Mouse (Mus musculus) midbrain, embryonic 15.5 days (tissue): Measurements from ENCODE around the gene Oosp3. TPM values are rescaled to one million over a fixed set of nuclear protein-coding genes. Genes with fewer than 3 reads are reported as not detected.

ENCODE experiments used
- ATAC-seq: fragments of 200-750 bp; cut with Nextera tagmentation; replicated peaks from 2 replicates; pipeline ENCODE4 v1.8.0; 2017; ENCODE audit warnings: moderate TSS enrichment
- H3K27ac ChIP-seq: fragments of 300-500 bp; sonication (generic); 2 replicates; pipeline ENCODE4 v1.5.1; 2015; ENCODE audit warnings: mild to moderate bottlenecking, inconsistent platforms
- H3K27me3 ChIP-seq: fragments of 300-500 bp; sonication (generic); replicated peaks from 2 replicates; pipeline ENCODE4 v1.6.1; 2015; ENCODE audit warnings: inconsistent platforms
- H3K36me3 ChIP-seq: fragments of 300-500 bp; sonication (generic); replicated peaks from 2 replicates; pipeline ENCODE4 v1.6.1; 2015; ENCODE audit warnings: inconsistent platforms
- H3K4me1 ChIP-seq: fragments of 300-500 bp; sonication (generic); 2 replicates; pipeline ENCODE4 v1.6.1; 2015; ENCODE audit warnings: inconsistent platforms
- H3K4me2 ChIP-seq: fragments of 300-500 bp; sonication (generic); 2 replicates; pipeline ENCODE4 v1.6.1; 2015; ENCODE audit warnings: inconsistent platforms, mild to moderate bottlenecking, moderate library complexity
- H3K4me3 ChIP-seq: fragments of 300-500 bp; sonication (generic); 2 replicates; pipeline ENCODE4 v1.5.1; 2015; ENCODE audit warnings: mild to moderate bottlenecking, inconsistent platforms
- H3K9ac ChIP-seq: fragments of 300-500 bp; sonication (generic); 2 replicates; pipeline ENCODE4 v1.6.1; 2015; ENCODE audit warnings: mild to moderate bottlenecking, inconsistent platforms
- H3K9me3 ChIP-seq: fragments of 300-500 bp; sonication (generic); 2 replicates; pipeline ENCODE4 v1.6.1; 2016; ENCODE audit warnings: inconsistent platforms
- WGBS: fragments of 180-500 bp; shearing (Covaris S2); methylation state at CpG from one replicate; pipeline ENCODE4 v1.1.7; 2015; ENCODE audit warnings: mixed read lengths; 5-methylcytosine and 5-hydroxymethylcytosine counted together
- polyA plus RNA-seq: library from polyadenylated mRNA; unstranded; fragments of >200 nt; fragmentation: Nextera tagmentation; extraction: Ambion mirVana; gene quantifications from 2 replicates; pipeline ENCODE4 v1.2.1, GENCODE M21; 2015

The Oosp3 gene
- not detected in 2 replicates for polyA plus RNA-seq

- H3K9me3 ChIP-seq: no peaks in the 10 kb centered on the region
- H3K27me3 ChIP-seq: no peaks in the 10 kb centered on the region
- ATAC-seq: no peak
- H3K4me3 ChIP-seq: no peak within 1 kb of the TSS
- H3K36me3 ChIP-seq: no peaks in the 10 kb centered on the region
- WGBS: 85% methylated on average over 2 of the region's 2 CpGs
- H3K4me2 ChIP-seq: no peak within 1 kb of the TSS
- no peak within 1 kb of the TSS for H3K9ac ChIP-seq
- H3K4me1 ChIP-seq: no peaks in the 10 kb centered on the region
- H3K27ac ChIP-seq: no peak within 1 kb of the TSS
Measured at GRCm38 (mm10) chr19:11696755-11697154, at the start of gene Oosp3. Gene Oosp3 (plus strand): TSS chr19:11697055.

- ATAC-seq: peak; percentile 72; the same call in 1 of the 2 replicates
- Histone ChIP-seq H3K9me3 (no peaks in the 10 kb centered on the region), H3K27ac (no peak overlapping the region), H3K27me3 (no peaks in the 10 kb centered on the region), H3K4me1 (no peaks in the 10 kb centered on the region), H3K4me3 (no peak overlapping the region), H3K4me2 (no peak overlapping the region), H3K9ac (no peak overlapping the region), H3K36me3 (no peaks in the 10 kb centered on the region)
- WGBS: 75% methylated on average over 4 of the region's 4 CpGs
Measured at GRCm38 (mm10) chr19:11649564-11649963, 47.3 kb upstream of the Oosp3 start.

GRCm38 (mm10) chr19:11659142-11659541, 37.7 kb upstream of the Oosp3 start:
- H3K4me1 ChIP-seq: no peaks in the 10 kb centered on the region
- 74% methylated on average over 2 of the region's 2 CpGs for whole genome bisulfite sequencing
- H3K27me3 ChIP-seq: no peaks in the 10 kb centered on the region
- no peaks in the 10 kb centered on the region for H3K9me3 ChIP-seq
- no peaks in the 10 kb centered on the region for H3K36me3 ChIP-seq
- H3K4me3 ChIP-seq: no peak overlapping the region
- H3K4me2 ChIP-seq: no peak overlapping the region
- no peak overlapping the region for H3K27ac ChIP-seq
- ATAC-seq: no peak
- no peak overlapping the region for H3K9ac ChIP-seq

- no peak for ATAC-seq
- Histone ChIP-seq H3K4me1 (no peaks in the 10 kb centered on the region), H3K9ac (no peak within 1 kb of the TSS), H3K4me2 (no peak within 1 kb of the TSS), H3K4me3 (no peak within 1 kb of the TSS), H3K9me3 (no peaks in the 10 kb centered on the region), H3K36me3 (no peaks in the 10 kb centered on the region), H3K27ac (no peak within 1 kb of the TSS), H3K27me3 (no peaks in the 10 kb centered on the region)
- WGBS: 89% methylated on average over 5 of the region's 5 CpGs
Measured at GRCm38 (mm10) chr19:11660459-11660858, 36.4 kb upstream of the Oosp3 start, which contains the start of gene Oosp2. Gene Oosp2 (minus strand): TSS chr19:11660559.

- no peak overlapping the region for H3K4me2 ChIP-seq
- no peak overlapping the region for H3K4me3 ChIP-seq
- H3K27me3 ChIP-seq: no peaks in the 10 kb centered on the region
- H3K9me3 ChIP-seq: no peaks in the 10 kb centered on the region
- no peak overlapping the region for H3K9ac ChIP-seq
- no peak overlapping the region for H3K27ac ChIP-seq
- ATAC-seq: no peak
- no peaks in the 10 kb centered on the region for H3K36me3 ChIP-seq
- no peaks in the 10 kb centered on the region for H3K4me1 ChIP-seq
Measured at GRCm38 (mm10) chr19:11661562-11661961, 35.3 kb upstream of the Oosp3 start.

GRCm38 (mm10) chr19:11690839-11691238, 6.0 kb upstream of the Oosp3 start, which contains the start of gene Oosp1:
Gene Oosp1 (minus strand): TSS chr19:11691150.
- no peaks in the 10 kb centered on the region for H3K27me3 ChIP-seq
- H3K9ac ChIP-seq: no peak within 1 kb of the TSS
- H3K27ac ChIP-seq: no peak within 1 kb of the TSS
- no peaks in the 10 kb centered on the region for H3K9me3 ChIP-seq
- H3K4me3 ChIP-seq: no peak within 1 kb of the TSS
- no peaks in the 10 kb centered on the region for H3K4me1 ChIP-seq
- no peak for ATAC-seq
- no peaks in the 10 kb centered on the region for H3K36me3 ChIP-seq
- 79% methylated on average over 5 of the region's 5 CpGs for WGBS
- H3K4me2 ChIP-seq: no peak within 1 kb of the TSS

- H3K4me1 ChIP-seq: no peaks in the 10 kb centered on the region
Measured at GRCm38 (mm10) chr19:11691454-11691853, 5.4 kb upstream of the Oosp3 start.

GRCm38 (mm10) chr19:11698342-11698741, 1.5 kb downstream of the Oosp3 start:
- 93% methylated on average over 6 of the region's 6 CpGs for WGBS
- Histone ChIP-seq H3K9ac (no peak overlapping the region), H3K36me3 (no peaks in the 10 kb centered on the region), H3K4me3 (no peak overlapping the region), H3K4me2 (no peak overlapping the region), H3K9me3 (no peaks in the 10 kb centered on the region), H3K27ac (no peak overlapping the region), H3K4me1 (no peaks in the 10 kb centered on the region), H3K27me3 (no peaks in the 10 kb centered on the region)
- ATAC-seq: no peak

More at GRCm38 (mm10) chr19:11691454-11691853, 5.4 kb upstream of the Oosp3 start:
- H3K36me3 ChIP-seq: no peaks in the 10 kb centered on the region
- no peak overlapping the region for H3K4me3 ChIP-seq
- H3K4me2 ChIP-seq: no peak overlapping the region
- no peak overlapping the region for H3K9ac ChIP-seq
- no peaks in the 10 kb centered on the region for H3K27me3 ChIP-seq
- no peak for ATAC-seq
- H3K27ac ChIP-seq: no peak overlapping the region
- H3K9me3 ChIP-seq: no peaks in the 10 kb centered on the region
- WGBS: 53% methylated on average over 1 of the region's 1 CpGs

GRCm38 (mm10) chr19:11712451-11712850, 15.6 kb downstream of the Oosp3 start:
- ATAC-seq: no peak
- Histone ChIP-seq H3K4me3 (no peak overlapping the region), H3K27ac (no peak overlapping the region), H3K4me2 (no peak overlapping the region), H3K27me3 (no peaks in the 10 kb centered on the region), H3K9me3 (no peaks in the 10 kb centered on the region), H3K36me3 (no peaks in the 10 kb centered on the region), H3K4me1 (no peaks in the 10 kb centered on the region), H3K9ac (no peak overlapping the region)
- WGBS: 88% methylated on average over 4 of the region's 4 CpGs

- Histone ChIP-seq H3K9me3 (no peaks in the 10 kb centered on the region), H3K36me3 (no peaks in the 10 kb centered on the region), H3K4me1 (no peaks in the 10 kb centered on the region), H3K4me2 (no peak overlapping the region), H3K9ac (no peak overlapping the region), H3K27ac (no peak overlapping the region), H3K4me3 (no peak overlapping the region), H3K27me3 (no peaks in the 10 kb centered on the region)
- WGBS: 85% methylated on average over 3 of the region's 3 CpGs
- no peak for ATAC-seq
Measured at GRCm38 (mm10) chr19:11720071-11720470, 23.2 kb downstream of the Oosp3 start.

GRCm38 (mm10) chr19:11723870-11724269, 27.0 kb downstream of the Oosp3 start:
- ATAC-seq: no peak
- 88% methylated on average over 2 of the region's 2 CpGs for WGBS
- no peak overlapping the region for H3K4me2 ChIP-seq
- H3K27me3 ChIP-seq: no peaks in the 10 kb centered on the region
- no peaks in the 10 kb centered on the region for H3K4me1 ChIP-seq
- H3K27ac ChIP-seq: no peak overlapping the region
- no peaks in the 10 kb centered on the region for H3K9me3 ChIP-seq
- no peaks in the 10 kb centered on the region for H3K36me3 ChIP-seq
- no peak overlapping the region for H3K9ac ChIP-seq
- H3K4me3 ChIP-seq: no peak overlapping the region

- Histone ChIP-seq H3K9ac (no peak overlapping the region), H3K36me3 (no peaks in the 10 kb centered on the region), H3K9me3 (no peaks in the 10 kb centered on the region), H3K4me1 (no peaks in the 10 kb centered on the region), H3K4me3 (no peak overlapping the region), H3K4me2 (no peak overlapping the region), H3K27me3 (no peaks in the 10 kb centered on the region), H3K27ac (no peak overlapping the region)
- WGBS: 78% methylated on average over 6 of the region's 6 CpGs
- no peak for ATAC-seq
Measured at GRCm38 (mm10) chr19:11724275-11724674, 27.4 kb downstream of the Oosp3 start.

- Histone ChIP-seq H3K36me3 (no peaks in the 10 kb centered on the region), H3K9ac (no peak overlapping the region), H3K4me1 (no peaks in the 10 kb centered on the region), H3K27me3 (no peaks in the 10 kb centered on the region), H3K4me2 (no peak overlapping the region), H3K9me3 (no peaks in the 10 kb centered on the region), H3K4me3 (no peak overlapping the region), H3K27ac (no peak overlapping the region)
- WGBS: 86% methylated on average over 2 of the region's 2 CpGs
- no peak for ATAC-seq
Measured at GRCm38 (mm10) chr19:11725915-11726314, 29.1 kb downstream of the Oosp3 start.
